Mouse (Mus musculus) gastrocnemius, postnatal 4 days (tissue): ENCODE results near the gene Pdpn. TPM values are rescaled to one million over a fixed set of nuclear protein-coding genes. Genes with fewer than 3 reads are reported as not detected.

Experiments
- DNase-seq, 2 experiments: peaks; one replicate each; pipeline ENCODE4 v3.0.0; 2021 to 2022; ENCODE audit warnings: low spot score in 2 of 2, mixed read lengths in 2 of 2
- total RNA-seq, 2 experiments: library from RNA; stranded (reverse); gene quantifications; 2 replicates each; pipeline ENCODE4 v1.2.3; 2021

Gene Pdpn
- total RNA-seq, 2 experiments from 2014 or later = 36.8 to 40.9 TPM

DNA sequence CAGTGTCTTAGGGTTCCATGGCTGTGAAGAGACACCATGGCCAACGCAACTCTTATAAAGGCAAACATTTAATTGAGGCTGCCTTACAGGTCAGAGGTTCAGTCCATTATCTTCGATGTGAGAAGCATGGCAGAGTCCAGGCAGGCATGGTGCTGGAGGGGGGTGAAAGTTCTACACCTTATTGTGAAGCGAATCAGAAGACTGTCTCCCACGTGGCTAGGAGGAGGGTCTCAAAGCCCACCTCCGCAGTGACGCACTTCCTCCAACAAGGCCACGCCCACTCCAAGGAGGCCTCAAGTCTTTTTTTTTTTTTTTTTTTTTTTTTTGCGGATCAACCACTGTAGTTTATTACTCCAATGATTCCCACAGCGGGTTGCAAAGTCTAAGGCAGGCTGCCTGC, 58.1 kb downstream of the Pdpn start:
- DNase-seq = no peak

DNA sequence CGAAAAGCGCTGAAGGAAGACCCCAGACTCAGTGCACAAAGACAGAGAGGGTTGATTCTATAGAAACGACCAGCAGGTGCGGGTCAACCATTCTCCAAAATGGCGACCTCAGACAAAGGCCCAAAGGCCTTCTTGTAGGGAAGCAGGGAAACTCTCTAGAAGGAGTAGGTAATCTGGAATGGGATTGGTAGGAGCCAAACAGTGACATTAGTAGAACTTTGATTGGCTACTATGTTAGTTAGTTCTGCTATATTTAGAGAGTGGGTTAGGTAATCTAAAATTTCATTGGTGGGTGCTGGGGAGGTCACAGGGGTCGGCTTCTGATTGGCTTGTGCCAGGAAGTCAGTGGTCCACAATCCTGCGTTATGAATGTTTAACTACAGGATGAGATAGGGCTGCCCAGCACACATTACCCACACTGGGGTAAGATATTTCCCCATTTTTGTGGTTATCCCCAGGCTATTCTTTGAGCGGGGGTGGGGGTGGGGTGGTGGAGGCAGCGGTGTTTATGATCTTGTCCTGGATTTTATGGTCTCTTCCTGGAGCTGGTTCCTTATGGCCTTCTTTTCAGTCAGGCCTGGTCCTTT, 59.7 kb downstream of the Pdpn start:
- DNase-seq = no peak

DNA sequence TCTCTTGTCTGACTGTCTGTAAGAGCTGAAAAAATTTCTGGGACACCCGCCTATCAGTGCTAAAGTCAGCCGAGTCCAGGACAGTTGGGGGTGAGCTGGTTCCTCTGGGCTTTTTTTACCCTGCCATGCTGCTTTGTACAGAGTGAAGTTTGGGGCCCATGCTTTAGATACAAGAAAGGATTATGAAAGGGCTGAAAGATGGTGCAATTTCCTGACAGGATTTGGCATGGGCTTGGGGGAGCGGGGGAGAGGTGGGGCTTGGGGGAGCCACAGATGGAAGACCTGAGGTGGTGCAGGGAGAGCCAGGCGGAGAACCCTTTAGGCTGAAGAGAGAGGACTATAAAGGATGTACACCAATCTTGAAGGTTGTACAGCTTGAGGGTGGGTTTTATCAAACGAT, 60.2 kb downstream of the Pdpn start:
- DNase-seq = no peak

DNA sequence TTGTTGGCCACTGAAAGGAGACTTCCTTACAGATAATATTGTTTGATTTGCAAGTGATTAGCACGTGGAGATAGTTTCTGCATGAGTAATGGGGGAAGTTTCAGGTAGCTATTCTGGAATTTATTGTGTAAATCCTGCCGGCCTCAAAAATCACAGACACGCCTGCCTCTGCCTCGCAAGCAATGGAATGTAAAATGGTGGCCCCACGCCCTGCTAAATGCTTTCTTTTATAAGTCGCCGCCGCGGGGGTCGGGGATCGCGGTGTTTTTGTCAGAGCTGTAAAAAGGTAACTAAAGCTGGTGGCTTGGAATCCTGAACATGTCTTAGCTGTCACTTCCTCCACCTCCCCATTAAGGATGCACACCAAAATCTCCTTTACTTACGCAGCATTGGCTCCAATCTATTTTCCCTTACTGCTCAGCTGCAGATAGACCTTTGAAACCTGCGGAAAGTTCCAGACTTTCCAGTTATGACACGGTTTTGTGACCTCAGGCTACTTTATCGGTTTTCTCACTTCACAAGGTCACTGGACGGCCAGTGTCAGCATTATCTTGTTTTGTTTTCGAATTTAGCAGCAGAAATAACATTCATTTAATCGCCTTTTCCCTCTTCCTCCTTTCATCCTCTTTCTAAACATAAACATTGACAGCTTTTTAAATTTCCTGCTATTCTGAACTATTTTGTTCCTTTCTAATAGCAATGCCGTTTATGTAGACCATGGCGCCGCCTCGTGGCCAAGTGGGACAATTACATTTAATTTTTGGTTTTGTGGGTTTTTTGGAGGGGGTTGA, 60.9 kb downstream of the Pdpn start:
- DNase-seq = peak; percentile 37 to 38

DNA sequence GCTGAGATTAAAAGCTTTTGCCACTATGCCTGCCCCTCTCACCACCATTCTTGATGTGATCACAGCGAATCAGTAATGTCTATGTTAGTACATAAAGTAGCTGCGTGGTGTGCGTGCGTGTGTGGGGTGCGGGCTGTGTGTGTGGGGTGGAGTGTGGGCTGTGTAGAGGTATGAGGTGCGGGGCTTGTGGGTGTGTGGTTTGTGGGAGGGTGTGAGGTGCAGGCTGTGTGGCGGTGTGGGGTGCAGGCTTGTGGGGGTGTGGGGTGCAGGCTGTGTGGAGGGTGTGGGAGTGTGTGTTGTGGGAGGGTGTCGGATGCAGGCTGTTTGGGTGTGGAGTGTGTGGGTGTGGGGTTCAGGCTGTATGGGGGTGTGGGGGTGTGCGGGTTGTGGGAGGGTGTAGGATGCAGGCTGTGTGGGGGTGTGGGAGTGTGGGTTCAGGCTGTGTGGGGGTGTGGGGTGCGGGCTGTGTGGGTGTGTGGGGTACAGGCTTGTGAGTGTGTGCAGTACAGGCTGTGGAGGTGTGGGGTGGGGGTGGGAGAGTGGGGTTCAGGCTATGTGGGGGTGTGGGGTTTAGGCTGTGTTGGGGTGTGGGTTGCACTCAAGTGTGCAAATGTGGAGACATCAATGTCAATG, 67.5 kb downstream of the Pdpn start:
- no peak for DNase-seq

GRCm38 (mm10) chr4:143231110-143231509, 68.3 kb downstream of the Pdpn start:
- DNase-seq = no peak

DNA sequence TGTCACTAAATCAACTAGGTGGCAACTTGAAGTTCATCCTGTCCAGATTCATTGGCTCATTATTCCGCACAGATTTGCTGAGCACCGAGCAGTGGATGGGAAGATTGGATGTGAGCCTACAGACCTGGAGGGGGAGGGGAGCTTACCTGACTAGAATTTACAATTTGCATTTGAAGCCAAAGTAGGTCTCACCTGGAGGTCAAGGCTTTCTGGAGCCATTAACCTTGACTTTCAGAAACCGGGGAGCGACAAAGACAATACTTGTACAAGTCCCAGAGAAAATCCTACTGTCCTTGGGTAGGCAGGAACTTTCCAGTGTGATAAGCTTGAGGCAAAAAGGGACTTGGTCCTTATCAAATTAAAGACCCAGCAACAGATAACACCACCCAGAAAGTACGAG, 71.4 kb downstream of the Pdpn start:
- DNase-seq = no peak

DNA sequence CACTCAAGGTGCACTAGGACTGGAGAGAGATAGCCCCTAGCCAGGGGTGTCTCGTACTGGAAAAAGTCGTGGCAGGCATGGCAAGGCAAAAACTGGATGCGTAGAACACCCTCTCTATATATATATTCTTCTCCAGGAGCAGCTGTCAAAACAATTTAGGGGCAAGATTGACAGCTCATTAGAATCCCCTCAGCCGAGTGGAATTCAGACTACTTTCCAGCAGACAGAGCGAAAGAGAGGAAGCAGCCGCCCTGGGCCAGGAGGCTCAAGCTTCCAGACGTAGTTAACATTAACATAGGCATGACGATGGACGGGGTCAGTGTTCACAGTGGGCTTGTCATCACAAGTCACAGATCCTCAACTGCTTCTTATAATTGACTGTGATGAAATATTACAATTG, 73.5 kb downstream of the Pdpn start:
- DNase-seq = no peak

GRCm38 (mm10) chr4:143219316-143219751, 80.0 kb downstream of the Pdpn start:
- DNase-seq = no peak

GRCm38 (mm10) chr4:143218858-143219257, 80.5 kb downstream of the Pdpn start:
- DNase-seq = no peak

Other genes starting within 250 kb of the Pdpn start
- 10 to 100 TPM; 27.8 to 30.2 TPM for gene Prdm2, start 86.6 kb downstream of the Pdpn start, total RNA-seq
- gene Lrrc38, start 50.2 kb upstream of the Pdpn start, total RNA-seq = 10 to 100 TPM; 11.2 to 12.2 TPM
- under 1 TPM; 0.16 to 0.20 TPM for gene Pramel1, start 94.9 kb upstream of the Pdpn start, total RNA-seq
- gene Pramef8, start 112.9 kb upstream of the Pdpn start, total RNA-seq = 10 to 100 TPM in 1 of 2 experiments, 1 to 10 TPM in 1; 9.3 to 13.7 TPM
- not detected for gene Oog4, start 150.8 kb upstream of the Pdpn start, total RNA-seq
- not detected for gene Gm13043, start 211.8 kb upstream of the Pdpn start, total RNA-seq
- not detected for gene Gm13040, start 236.4 kb upstream of the Pdpn start, total RNA-seq